Mouse (Mus musculus) Patski (cell line): ENCODE data around the gene Cyp2d26. TPM values are rescaled to one million over a fixed set of nuclear protein-coding genes. Genes with fewer than 3 reads are reported as not detected.
"Not testable (repeated sequence)": the region's sequence is repeated elsewhere in the genome, so short reads cannot be mapped to it uniquely, and the experiment has no call there.

Experiments used
- ATAC-seq: fragments of 100-300 bp; one replicate; pipeline ENCODE4 v1.8.0; 2021
- CTCF ChIA-PET: fragments of 350-600 bp; sonication (Branson Sonifier 250); formaldehyde crosslinking; loops from one replicate; lab custom pipeline; 2022; ENCODE audit warnings: inconsistent platforms; lab: Charles Lee
- POLR2A ChIA-PET: fragments of 350-600 bp; sonication (Branson Sonifier 250); formaldehyde crosslinking; loops from one replicate; lab custom pipeline; 2022; ENCODE audit warnings: antibody characterized with exemption, inconsistent platforms; lab: Charles Lee
- DNase-seq: peaks from one replicate; pipeline ENCODE4 v3.0.0-alpha.2; 2011; ENCODE audit warnings: low read depth, low spot score
- H3K27me3 ChIP-seq: fragments of 371-371 bp; one replicate; pipeline ENCODE4 v1.5.1; 2021
- CTCF ChIP-seq: fragments of 100-300 bp; IDR thresholded peaks from one replicate; pipeline ENCODE4 v1.5.1; 2021
- in situ Hi-C: fragments of 300-500 bp; cut with MboI; formaldehyde crosslinking; loops from 3 replicates; pipeline ENCODE4 v1.11.1; 2018; ENCODE audit warnings: low pct_unique_long_range_greater_than_20kb, mixed read lengths
- polyA plus RNA-seq: library from polyadenylated mRNA; unstranded; gene quantifications from one replicate; pipeline ENCODE4 v1.2.3, GENCODE M21; 2021

The Cyp2d26 gene
- polyA plus RNA-seq, 1 experiment from 2014 or later: not detected

DNA sequence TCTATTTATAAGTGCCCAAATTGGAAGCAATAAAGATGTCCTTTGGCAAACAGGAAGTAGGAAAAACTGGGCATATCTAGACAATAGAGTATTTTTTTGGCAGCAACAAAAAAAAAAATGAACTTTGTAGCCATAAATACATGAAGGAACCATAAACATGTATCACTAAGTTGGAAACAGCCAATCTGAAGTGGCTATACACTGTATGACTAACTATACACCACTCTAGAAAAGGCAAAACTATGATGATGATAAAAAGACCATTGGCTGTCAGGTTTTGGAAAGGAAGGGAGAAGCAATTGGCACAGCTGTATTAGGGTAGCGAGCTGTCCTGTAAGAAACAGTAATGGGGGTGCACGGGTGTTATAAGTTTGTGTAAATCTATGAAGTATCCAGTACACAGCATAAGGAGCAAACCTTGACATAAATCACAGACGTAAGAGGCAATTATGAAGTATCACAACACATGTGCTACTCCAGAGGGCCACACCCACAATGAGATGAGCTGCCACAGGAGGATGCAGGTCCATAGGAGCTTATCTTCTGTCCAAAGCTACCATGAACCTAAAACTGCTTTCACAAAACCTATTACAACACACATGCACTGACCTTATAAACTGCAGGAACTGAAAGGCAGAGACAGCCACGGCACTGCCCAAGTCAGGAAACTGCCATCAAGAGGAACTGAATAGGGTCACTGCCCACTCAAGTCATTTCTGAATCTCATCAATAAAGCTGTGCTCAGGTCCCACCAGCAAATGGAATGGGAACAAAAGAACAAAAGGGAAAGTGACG lies 13.1 kb upstream of the Cyp2d26 start:
- ATAC-seq (no peak), DNase-seq (no peak)
- CTCF ChIA-PET: no interaction called here
- no peaks in the 10 kb centered on the region for H3K27me3 ChIP-seq
- no peak for TF ChIP-seq CTCF
- in situ Hi-C loops: loop anchor here (10.0 to 25.0 kb wide), 3 partner anchors 308 to 705 kb away; partner anchors contain the start of gene Ttll1
- POLR2A ChIA-PET: no interaction called here

DNA sequence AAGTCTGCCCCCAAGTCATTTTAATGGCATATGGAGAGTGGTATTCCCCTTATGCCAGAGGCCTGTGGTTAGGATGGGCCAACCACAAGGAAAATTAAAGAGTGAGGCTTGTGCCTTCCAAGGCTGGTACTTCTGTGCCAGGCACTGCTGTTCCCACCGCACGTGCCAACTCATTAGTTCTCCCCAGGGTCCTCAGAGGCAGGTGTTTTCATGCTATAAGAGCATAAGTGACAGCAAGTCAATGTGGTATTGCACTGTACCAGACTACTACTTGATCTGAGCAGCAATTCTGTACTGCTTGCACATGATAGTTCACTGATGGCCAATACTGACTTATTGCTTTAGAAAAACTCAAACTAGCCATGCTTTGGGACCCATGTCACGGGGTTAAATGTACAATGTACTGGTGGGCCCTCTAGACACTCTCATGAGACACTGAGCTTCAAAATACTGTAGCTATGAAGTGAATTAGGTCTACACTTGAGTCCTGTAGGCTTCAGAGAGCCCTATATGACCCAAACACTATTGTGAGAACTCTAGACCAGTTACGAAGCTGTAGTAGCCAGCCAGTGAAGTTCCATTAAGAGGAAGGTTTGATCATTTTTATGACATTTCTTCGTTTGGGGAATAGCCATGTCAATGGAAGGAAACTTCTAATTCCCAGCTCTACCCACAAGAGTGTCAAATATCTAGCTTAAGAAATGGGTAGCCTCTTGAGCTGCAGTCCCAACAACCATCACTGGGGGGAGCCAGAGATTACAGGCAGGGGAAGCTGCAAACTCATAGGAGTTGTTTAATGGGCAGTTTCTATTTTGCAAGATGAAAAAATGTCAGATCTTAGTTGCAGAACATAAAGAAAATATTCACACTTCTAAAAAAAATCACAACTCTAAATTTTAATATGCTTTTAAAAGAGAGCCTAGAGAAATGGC lies 10.9 kb upstream of the Cyp2d26 start:
- ChIA-PET CTCF (interaction anchor here (0.7 to 1.4 kb wide), 8 partner anchors 12 to 403 kb away, joined by 3 to 6 read pairs (median 3); no protein-coding TSS in a partner anchor), POLR2A (no interaction called here)
- no peaks in the 10 kb centered on the region for H3K27me3 ChIP-seq
- ATAC-seq: no peak
- peak; percentile 9 for DNase-seq
- peak; percentile 95 for TF ChIP-seq CTCF
- in situ Hi-C loops: loop anchor here (10.0 to 25.0 kb wide), 3 partner anchors 310 to 707 kb away; partner anchors contain the start of gene Ttll1

DNA sequence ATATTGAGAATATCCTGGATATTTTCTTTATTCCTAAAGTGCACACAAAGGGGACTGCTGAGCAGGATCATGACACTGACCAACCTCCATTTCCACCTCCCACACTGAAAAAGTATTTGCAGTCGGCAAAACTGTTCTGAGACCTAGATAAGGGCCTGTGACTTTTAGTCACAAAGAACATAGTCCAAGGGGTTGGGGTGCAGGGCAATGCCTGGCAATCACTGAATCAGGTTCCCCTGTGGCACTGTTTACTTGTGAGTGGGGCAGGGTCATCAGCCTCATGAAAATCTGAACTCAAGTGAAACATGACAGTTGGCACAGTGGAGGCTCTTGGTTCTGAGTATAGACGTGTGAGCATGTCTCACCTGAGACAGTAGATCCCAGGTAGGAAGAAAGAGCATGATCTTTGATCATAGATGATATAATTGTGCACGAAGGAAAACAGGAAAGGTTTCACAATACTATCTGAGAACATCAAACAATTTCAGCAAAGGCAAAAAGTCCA lies 1.9 kb upstream of the Cyp2d26 start:
- ATAC-seq: no peak
- DNase-seq: no peak
- ChIA-PET POLR2A (no interaction called here), CTCF (no interaction called here)
- no peak for TF ChIP-seq CTCF
- in situ Hi-C loops: no loop called here
- no peaks in the 10 kb centered on the region for H3K27me3 ChIP-seq

DNA sequence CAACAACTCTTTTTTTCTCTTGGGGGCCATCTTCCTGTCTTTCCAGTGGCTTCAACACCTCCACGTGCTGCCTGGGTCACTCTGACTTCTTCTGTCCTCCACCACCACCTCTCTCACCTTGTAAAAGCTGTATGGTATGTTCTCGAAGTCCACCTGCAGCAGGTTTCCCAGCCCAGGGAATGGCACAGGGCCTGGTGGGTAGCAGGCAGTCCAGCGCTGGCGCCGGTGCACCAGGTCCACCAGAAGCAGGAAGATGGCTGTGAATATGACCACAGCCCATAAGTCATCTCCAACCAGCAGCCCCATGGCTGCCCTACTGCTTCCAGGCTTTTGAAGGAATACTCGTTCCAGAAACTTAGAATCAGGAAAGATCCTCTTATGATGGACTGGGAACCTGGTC lies 226 bp downstream of the Cyp2d26 start:
- ChIA-PET POLR2A (no interaction called here), CTCF (no interaction called here)
- ATAC-seq (no peak), DNase-seq (no peak)
- in situ Hi-C loops: no loop called here
- no peaks in the 10 kb centered on the region for H3K27me3 ChIP-seq
- TF ChIP-seq CTCF: no peak

DNA sequence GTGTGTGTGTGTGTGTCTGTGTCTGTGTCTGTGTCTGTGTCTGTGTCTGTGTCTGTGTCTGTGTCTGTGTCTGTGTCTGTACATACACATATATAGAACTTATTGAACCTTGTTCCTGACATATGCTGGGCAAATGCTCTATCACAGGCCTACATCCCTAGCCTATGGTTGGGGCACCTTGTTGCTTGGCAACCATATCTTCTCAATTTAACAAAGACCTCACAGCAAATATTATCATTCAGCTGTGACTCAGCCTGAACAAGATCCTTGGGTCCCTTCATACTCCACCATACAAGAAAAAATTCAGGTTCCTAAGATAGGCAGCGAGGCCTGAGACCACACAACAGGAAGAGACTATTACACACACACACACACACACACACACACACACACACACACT lies 640 bp downstream of the Cyp2d26 start:
- ChIA-PET POLR2A (no interaction called here), CTCF (no interaction called here)
- ATAC-seq (no peak), DNase-seq (no peak)
- in situ Hi-C loops: no loop called here
- H3K27me3 ChIP-seq: no peaks in the 10 kb centered on the region
- TF ChIP-seq CTCF: no peak

DNA sequence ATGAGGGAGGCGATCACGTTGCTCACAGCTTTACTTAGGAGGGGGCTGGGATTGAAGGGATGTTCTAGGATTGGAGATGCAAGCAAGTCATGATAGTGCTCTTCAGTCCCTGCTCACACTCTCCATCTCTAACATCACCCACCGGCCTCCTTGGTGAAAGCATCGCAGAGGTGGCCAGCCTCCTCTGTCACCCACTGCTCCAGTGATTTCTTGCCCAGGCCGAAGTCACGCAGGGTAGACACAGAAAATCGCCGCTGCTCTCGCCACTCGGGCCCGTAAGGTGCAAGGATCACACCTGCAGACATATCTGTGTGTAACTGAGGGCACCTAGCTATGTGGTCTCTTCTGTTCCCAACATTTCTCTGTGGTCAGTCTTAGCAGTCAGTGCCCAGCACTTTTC lies 1.5 kb downstream of the Cyp2d26 start:
- TF ChIP-seq CTCF: no peak
- in situ Hi-C loops: no loop called here
- ATAC-seq (no peak), DNase-seq (no peak)
- ChIA-PET CTCF (no interaction called here), POLR2A (no interaction called here)
- no peaks in the 10 kb centered on the region for H3K27me3 ChIP-seq

DNA sequence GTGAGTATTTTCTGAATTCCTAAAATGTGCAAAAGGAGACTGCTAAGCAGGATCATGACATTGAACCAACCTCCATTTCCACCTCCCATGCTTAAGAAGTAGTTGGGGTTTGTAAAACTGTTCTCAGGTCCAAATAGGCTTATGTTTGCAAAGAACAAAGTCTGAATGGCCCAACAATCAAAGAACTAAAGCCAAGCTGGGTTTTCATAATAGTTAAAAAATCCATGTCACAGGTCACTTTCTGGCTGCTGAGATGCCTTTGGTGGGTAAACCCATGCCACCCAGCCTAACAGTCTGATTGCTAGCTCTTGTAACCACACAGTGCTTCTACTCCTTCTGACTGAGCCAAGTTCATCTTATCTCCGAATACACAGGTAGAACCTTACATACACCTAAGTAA lies 9.5 kb downstream of the Cyp2d26 start:
- in situ Hi-C loops: no loop called here
- H3K27me3 ChIP-seq: no peaks in the 10 kb centered on the region
- POLR2A ChIA-PET: no interaction called here
- ATAC-seq (no peak), DNase-seq (no peak)
- CTCF ChIA-PET: no interaction called here
- no peak for TF ChIP-seq CTCF

DNA sequence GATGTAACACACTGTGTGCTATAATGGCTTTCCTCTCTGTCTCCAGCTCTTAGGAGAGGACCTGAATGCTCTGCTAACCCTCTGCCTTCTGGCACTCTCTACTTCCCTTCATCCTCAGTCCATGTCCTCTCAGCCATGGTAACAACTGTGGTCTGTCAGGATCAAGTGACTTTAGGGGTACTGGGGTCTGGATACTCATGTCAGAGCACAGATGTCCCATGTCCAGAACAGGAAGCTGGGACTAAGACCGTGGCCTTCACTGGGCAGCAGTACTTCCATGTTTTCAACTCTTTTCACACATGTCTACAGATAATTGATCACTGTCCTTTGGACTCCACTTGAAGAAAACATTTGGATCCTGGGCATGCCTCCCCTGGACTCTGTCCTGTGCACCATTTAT lies 10.3 kb downstream of the Cyp2d26 start:
- ChIA-PET POLR2A (no interaction called here), CTCF (no interaction called here)
- TF ChIP-seq CTCF: no peak
- ATAC-seq (no peak), DNase-seq (no peak)
- in situ Hi-C loops: no loop called here
- no peaks in the 10 kb centered on the region for H3K27me3 ChIP-seq

DNA sequence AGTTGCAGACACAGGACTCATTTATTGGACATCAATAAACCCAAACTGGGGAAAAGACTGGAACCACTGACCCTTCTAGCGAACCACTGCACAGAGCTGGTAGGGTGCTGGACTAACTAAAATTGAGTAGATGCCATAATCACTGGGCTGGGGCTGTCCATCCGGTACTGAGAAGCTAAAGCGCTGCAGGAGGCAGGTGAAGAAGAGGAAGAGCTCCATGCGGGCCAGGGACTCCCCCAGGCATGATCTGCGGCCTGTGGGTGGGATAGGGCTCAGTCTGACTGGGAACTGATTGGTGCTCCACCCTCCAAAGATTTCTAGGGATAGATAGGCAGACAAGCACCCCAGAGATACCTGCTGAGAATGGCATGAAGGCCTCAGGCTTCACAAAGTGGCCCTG lies 16.2 kb downstream of the Cyp2d26 start:
- DNase-seq, ATAC-seq, in situ Hi-C loops, H3K27me3 ChIP-seq, CTCF ChIA-PET, POLR2A ChIA-PET: not testable (repeated sequence)

DNA sequence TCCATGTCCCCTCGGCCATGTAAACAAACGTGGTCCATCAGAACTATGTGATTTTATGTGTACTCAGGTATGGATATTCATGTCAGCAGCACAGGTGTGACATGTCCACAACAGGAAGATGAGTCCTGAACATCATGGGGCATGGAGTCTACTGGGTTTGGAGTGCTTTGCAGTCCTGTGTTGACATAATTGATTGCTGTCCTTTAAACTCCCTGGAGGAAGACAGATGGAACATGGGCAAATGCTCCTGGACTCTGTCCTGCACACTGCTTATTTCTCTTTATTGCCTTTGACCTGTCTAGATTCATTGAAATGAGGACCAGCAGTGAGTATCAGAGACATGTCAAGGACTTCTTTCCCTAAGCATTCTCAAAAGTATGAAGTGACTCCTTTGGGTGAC lies 28.2 kb downstream of the Cyp2d26 start:
- no peak for TF ChIP-seq CTCF
- ATAC-seq (no peak), DNase-seq (no peak)
- in situ Hi-C loops: no loop called here
- CTCF ChIA-PET: no interaction called here
- POLR2A ChIA-PET: no interaction called here
- peaks cover 7% of the 10 kb centered on the region for H3K27me3 ChIP-seq

DNA sequence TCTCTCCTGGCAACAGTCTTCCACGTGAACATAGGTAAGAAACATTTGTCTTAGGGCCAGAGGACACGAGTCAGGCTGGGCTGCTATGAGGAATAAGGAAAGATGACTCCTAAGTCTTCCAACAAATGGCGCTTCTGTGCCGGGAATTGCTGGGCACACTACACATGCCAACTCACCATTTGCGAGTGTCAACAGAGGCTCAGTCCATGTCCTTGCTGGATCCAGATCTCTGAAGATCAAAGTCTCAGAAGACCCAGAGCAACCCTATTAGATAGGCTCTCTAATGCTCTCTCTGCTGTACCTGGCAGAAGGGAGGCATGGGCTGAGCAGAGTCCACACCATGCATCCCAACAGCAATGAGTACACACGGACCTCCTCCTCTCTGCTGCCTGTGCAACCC lies 29.2 kb downstream of the Cyp2d26 start:
- no peak for TF ChIP-seq CTCF
- DNase-seq (no peak), ATAC-seq (no peak)
- peaks cover 7% of the 10 kb centered on the region for H3K27me3 ChIP-seq
- ChIA-PET POLR2A (no interaction called here), CTCF (no interaction called here)
- in situ Hi-C loops: no loop called here
